Mouse (Mus musculus) cerebellum, adult 9-10 months (tissue): ENCODE results near the gene Lamtor2.

Experiments
- DNase-seq: peaks from one replicate; pipeline ENCODE4 v3.0.0; 2022

Lamtor2 gene

DNA sequence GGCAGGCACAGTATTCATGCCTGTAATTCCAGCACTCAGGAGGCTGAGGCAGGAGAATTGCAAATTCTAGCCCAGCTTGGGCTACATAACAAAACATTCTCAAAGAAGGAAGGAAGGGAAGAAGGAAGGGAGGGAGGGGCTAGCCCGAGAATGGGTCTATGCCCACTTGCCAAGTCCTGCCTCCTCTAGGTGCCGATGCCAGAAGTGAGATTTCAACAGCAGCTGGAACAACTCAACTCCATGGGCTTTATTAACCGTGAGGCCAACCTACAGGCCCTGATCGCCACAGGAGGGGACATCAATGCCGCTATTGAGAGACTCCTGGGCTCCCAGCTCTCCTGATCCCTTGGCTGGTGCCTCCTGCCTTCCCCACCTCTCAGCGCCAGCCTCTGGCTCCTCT lies 15.0 kb upstream of the Lamtor2 start:
- no peak for DNase-seq

GRCm38 (mm10) chr3:88566536-88567061 lies 13.7 kb upstream of the Lamtor2 start:
- no peak for DNase-seq

GRCm38 (mm10) chr3:88566116-88566515 lies 13.2 kb upstream of the Lamtor2 start:
- DNase-seq = no peak

- no peak for DNase-seq
These were observed 11.1 kb upstream of the Lamtor2 start for GRCm38 (mm10) chr3:88563966-88564365.

- DNase-seq = no peak
These were observed 10.6 kb upstream of the Lamtor2 start for GRCm38 (mm10) chr3:88563442-88563841.

DNA sequence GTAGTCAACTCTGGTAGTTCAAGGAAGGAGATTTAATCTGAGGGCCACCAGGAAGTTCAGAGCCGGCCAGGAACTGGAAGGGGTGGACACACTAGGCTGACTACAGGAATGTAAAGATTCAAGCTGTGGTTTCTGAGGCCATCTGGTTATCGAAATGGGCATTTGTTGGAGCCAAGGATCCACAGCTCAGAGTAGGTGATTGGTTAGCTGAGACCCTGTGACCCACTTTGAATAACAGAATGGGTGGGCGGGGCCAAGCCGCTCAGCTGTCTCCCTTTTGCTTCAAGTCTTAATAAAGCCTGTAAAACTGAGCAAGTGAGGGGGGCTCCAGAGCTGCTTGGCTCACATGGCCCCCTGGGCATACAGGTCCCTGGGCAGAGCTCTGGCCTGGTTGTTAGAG lies 9.1 kb upstream of the Lamtor2 start:
- no peak for DNase-seq

GRCm38 (mm10) chr3:88559596-88559995 lies 6.7 kb upstream of the Lamtor2 start:
- DNase-seq = no peak

GRCm38 (mm10) chr3:88556616-88557015 lies 3.7 kb upstream of the Lamtor2 start:
- no peak for DNase-seq

GRCm38 (mm10) chr3:88555731-88556130 lies 2.9 kb upstream of the Lamtor2 start:
- DNase-seq = no peak

- no peak for DNase-seq
These were observed 2.3 kb upstream of the Lamtor2 start for GRCm38 (mm10) chr3:88555069-88555605.

DNA sequence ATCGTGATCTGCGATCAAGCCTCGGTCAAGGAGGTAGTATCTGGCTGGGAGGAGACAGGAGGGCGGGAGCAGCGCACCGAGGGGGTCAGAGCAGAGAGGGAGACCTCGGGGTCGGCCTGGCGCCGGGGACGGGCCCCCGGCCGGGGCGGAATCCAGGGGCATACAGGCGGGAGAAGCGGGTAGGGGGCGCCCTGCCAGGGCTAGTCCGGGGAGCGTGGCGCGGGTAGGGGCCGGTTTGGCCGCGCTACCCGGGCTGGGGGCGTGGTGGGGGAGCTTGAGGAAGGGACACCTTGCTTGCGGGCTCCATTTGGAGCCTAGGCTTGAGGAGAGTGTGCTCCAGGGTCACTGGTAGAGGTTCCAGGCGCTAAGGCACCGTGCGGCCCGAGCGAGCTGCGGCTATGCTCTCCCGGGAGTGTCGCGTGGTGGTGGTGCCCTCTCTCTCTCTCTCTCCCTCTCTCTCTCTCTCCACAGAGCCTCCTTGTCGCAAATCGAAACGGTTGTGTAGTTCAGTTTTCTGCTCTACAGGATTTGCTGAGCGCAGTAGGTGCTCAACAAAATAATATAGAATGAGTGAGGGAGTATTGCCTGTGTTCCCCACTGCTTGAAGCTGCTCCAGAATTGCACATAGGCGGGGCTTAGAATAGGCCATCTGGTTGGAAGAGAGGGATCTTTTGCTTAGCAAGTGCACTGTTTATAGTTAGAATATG lies 1.2 kb upstream of the Lamtor2 start:
- DNase-seq = no peak

- peak; percentile 88 for DNase-seq
These were observed 628 bp upstream of the Lamtor2 start, which contains the start of gene Ubqln4 for GRCm38 (mm10) chr3:88553525-88553879. Ubqln4 (plus strand) TSS chr3:88553758.

DNA sequence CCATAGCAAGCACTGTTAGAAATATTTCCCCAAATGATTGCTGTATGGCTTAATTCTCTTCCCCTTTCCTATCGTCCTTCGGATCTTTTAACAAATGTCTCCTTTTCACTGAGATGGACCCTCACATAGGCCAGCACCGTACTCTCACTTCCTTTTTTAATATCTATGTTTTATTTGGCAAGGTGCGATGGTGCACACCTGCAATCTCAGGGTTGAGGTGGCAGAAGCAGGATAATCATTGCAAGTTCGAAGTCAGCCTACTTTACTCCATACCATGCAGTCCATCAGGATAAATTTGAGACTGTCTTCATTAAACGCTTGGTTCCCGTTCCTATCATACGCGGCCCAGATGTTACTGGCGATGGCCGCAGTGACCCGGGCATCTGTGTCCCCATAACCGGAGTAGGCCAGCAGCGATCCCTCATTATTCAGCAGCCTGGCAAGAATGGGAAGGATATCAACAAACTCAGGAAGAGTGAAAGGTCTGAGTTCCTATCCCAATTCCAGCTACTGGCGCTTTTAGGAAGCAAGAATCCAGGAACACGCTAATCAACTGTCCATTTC lies 710 bp downstream of the Lamtor2 start:
- no peak for DNase-seq

DNA sequence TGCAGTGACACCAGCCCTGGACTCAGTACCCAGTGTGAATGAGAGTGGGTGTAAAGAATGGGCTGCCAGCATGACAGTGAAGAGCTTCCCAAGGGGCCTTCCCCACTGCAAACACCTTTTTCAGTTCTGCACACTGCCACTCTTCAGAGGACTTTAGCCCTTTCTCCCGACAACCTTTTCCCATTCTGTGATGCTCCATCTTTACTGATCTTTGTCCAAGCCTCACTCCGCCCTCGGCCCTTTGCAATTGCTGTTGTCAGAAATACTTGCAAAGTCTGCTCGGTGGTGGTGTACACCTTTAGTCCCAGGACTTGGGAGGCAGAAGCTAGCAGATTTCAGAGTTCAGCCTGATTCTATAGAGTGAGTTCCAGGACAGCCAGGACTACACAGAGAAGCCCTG lies 1.3 kb downstream of the Lamtor2 start:
- no peak for DNase-seq

DNA sequence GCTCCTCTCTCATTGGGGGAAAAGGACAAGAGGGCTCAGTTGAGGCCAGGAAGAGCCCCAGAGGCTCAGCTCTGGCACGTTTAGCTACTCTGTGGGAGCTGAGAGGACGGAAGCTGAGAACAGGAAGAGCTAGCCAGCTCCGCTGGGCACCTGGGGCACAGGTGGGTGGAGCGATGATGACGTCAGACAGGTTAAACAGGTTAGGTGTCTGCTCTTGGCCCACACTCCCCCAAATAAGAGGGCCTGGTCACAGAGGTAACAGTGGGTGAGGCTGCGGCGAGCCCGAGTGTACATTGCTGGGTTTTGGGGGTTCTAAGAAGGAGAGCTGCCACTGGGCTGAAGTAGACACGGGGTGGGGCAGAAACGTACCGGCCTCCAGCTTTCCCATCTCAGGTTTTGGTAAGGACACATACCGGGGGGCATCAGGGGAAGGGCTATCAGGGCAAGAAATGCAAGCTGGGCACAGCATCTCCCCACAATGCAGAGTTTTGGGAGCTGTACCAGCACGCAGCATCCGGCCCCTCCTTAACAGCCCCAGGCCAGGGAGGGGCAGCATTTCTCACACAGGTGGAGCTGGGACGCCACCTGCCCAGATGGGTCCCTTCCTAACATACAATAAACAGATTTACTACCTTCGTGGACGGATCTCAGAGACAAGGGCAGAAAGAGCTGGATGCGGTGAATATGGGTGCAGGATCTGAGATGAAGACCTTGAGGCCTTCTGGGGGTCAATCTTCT lies 4.5 kb downstream of the Lamtor2 start, which contains the start of gene Rab25:
TSS of gene Rab25 (minus strand) at position 121 of the 738 bp plus-strand sequence.
- no peak for DNase-seq

DNA sequence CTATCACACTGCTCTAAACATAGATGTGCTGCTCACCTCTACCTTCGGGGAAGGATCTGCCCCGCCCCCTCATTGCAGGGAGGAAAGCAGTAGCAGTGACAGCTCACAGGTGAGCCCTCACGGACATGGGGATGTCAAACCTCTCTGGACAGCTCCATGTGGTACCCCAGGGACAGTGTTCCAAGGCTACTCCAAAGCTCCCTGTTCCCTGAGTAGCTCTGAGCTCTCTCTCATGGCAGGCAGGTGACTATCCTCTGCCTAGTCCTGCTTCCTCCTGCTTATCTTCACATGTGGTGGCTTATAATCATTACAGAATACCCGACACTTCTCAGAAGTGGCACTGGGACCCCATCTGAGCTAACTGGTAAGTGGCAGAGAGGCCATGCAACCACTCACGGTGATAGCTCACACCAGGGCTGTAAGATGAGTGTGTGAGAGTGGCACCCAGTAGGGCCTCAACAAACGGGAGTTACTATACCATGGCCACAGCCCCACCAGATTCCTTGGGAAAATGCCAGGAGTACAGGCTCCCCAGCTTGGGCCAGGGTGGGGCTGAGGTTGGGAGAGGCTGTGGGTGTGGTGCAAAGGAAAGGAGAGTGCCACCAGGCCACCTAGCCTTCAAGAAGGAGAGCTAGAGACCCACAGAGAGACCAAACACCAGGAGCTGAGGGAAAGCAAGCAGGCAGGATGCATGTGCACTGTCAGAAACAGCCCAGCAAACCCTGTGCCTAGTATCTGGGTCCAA lies 6.0 kb downstream of the Lamtor2 start:
- no peak for DNase-seq

DNA sequence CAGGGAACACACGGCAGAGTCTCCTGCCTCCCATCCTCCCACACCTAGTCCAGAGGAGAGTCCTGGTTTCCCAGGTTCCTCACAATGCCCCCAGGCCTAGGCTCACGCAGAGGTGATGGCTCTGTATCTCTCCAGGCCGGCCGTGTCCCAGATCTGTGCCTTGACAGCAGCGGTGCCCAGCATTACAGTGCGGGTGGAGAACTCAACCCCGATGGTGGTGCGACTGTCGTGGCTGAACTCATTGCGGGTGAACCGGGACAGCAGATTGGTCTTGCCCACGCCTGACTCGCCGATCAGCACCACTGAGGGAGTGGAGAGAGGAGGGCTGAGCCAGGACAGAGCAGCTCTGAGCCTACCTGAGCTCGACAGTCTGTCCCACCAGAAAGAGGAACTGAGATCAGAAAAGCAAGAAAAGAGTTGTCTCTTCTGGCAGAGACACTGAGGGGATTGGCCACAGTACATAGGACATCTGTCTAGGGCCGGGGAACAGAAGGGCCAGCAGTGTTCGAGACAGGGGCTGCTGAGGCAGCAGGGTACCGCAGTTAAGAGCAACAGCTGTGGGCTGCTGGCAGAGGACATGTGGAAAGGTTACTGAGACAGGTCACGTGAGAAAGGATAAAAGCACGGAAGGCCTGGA lies 7.8 kb downstream of the Lamtor2 start:
- no peak for DNase-seq

DNA sequence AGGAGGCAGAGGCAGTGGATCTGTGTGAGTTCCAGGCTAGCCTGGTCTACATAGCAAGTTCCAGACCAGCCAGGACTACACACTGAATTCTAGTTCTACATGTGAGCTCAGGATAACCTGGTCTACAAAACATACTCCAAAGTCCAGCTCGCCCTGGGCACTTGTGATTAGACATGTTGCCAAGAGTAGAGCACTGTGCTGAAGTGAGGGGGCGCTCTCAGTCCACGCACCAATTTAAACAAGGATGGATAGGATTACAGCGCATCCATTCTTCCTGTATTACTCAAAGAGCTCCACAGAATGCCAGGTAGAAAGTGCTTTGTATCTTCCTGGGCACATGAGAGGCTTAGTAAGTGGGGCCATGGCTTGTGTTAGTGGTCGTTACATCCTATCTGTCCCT lies 8.4 kb downstream of the Lamtor2 start:
- DNase-seq = no peak

GRCm38 (mm10) chr3:88543651-88544410 lies 9.0 kb downstream of the Lamtor2 start:
- no peak for DNase-seq

DNA sequence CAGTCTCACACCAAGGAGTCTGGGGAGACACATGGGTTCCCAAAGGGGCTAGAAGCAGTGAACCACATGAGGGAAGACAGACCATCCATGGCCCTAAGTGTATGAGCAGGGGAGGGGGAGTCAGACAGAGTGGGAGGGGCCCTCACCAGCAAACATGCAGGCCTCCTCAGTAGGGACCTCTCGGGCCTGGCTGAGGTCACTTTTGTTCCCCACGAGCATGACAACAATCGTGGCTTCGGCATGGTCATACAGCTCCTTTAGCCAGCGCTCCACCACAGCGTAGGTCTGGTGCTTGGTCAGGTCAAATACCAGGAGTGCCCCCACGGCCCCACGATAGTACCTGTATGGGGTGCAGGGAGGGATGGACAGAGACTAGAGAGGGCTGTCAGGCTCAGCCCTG lies 9.7 kb downstream of the Lamtor2 start:
- DNase-seq = no peak

GRCm38 (mm10) chr3:88542486-88542885 lies 10.4 kb downstream of the Lamtor2 start:
- DNase-seq = no peak
